Mouse (Mus musculus): Measurements from ENCODE around the gene Rgl3. TPM values are rescaled to one million over a fixed set of nuclear protein-coding genes. Genes with fewer than 3 reads are reported as not detected.

The Rgl3 gene
- polyA plus RNA-seq, 1 experiment = 11.2 TPM

DNA sequence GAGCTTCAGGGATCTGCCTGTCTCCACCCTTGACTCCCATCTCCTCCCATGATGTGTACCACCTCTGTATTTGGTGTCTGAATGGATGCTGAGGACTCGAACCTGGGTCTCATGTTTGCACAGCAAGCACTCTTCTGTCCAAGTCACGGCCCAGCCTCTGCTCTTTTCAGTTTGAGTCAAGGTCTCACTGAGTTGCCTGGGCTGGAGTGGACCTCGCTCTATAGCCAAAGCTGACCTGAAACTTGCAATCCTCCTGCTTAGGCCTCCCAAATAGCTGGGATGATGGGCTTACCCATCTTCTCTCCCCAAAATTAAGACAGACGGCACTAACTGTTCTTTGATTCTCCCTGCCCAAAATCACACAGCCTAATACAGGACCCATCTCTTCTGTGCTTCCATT is 66.2 kb downstream of the Rgl3 start:
- no peaks in the 10 kb centered on the region for H3K79me2 ChIP-seq (ENCODE audit: control insufficient read depth, insufficient read depth)
- peak overlapping the region; percentile 37 for H3K4me2 ChIP-seq (ENCODE audit: low read depth)
- H3K4me3 ChIP-seq = no peak overlapping the region
- no peaks in the 10 kb centered on the region for H3K36me3 ChIP-seq (ENCODE audit: control insufficient read depth, insufficient read depth)
- H3K27me3 ChIP-seq (ENCODE audit: control insufficient read depth, insufficient read depth, insufficient read length) = no peaks in the 10 kb centered on the region
- TF ChIP-seq TCF3 (IDR thresholded peaks at IDR 0.05; ENCODE audit: insufficient read length, low read depth) (no peak), USF1 (IDR thresholded peaks at IDR 0.05; ENCODE audit: low read depth) (no peak), POLR2A (IDR thresholded peaks at IDR 0.05; ENCODE audit: insufficient read length, low read depth) (no peak), TCF12 (IDR thresholded peaks at IDR 0.05; ENCODE audit: insufficient read depth, poor library complexity, severe bottlenecking) (no peak), E2F4 (IDR thresholded peaks at IDR 0.05; ENCODE audit: insufficient read depth) (no peak), MAX (IDR thresholded peaks at IDR 0.05; ENCODE audit: low read depth) (no peak), POLR2AphosphoS2 (IDR thresholded peaks at IDR 0.05; ENCODE audit: insufficient read length, low read depth) (no peak), REST (IDR thresholded peaks at IDR 0.05; ENCODE audit: insufficient read depth, insufficient read length) (no peak), MYOG (IDR thresholded peaks at IDR 0.05; ENCODE audit: control insufficient read depth in 1 of 3, insufficient read depth in 1 of 3, insufficient read length in 2 of 3, low read depth in 2 of 3) (no peak), SRF (IDR thresholded peaks at IDR 0.05; ENCODE audit: control insufficient read depth, insufficient read length, low read depth) (no peak), CEBPB (IDR thresholded peaks at IDR 0.05; ENCODE audit: insufficient read depth, poor library complexity, severe bottlenecking) (no peak), MYOD1 (IDR thresholded peaks at IDR 0.05; ENCODE audit: control insufficient read depth in 1 of 3, insufficient read length in 2 of 3, low read depth in 2 of 3) (no peak)
- H3ac ChIP-seq (ENCODE audit: control insufficient read depth, insufficient read length) = no peak overlapping the region

Other genes with a start within 250 kb of the Rgl3 start
- gene Spc24, start 229.1 kb downstream of the Rgl3 start, polyA plus RNA-seq (2012; fragmentation: generic; extraction: Trizol) = 31.0 TPM
- 49.4 TPM for gene Kank2, start 190.7 kb downstream of the Rgl3 start, polyA plus RNA-seq (2012; fragmentation: generic; extraction: Trizol)
- not detected for gene Angptl8, start 153.9 kb downstream of the Rgl3 start, polyA plus RNA-seq (2012; fragmentation: generic; extraction: Trizol)
- 20.3 TPM for gene Dock6, start 136.8 kb downstream of the Rgl3 start, polyA plus RNA-seq (2012; fragmentation: generic; extraction: Trizol)
- 24.1 TPM for gene Rab3d, start 71.3 kb downstream of the Rgl3 start, polyA plus RNA-seq (2012; fragmentation: generic; extraction: Trizol)
- 2.5 TPM for gene Ccdc159, start 62.0 kb downstream of the Rgl3 start, polyA plus RNA-seq (2012; fragmentation: generic; extraction: Trizol)
- gene Tmem205, start 61.9 kb downstream of the Rgl3 start, polyA plus RNA-seq (2012; fragmentation: generic; extraction: Trizol) = 55.1 TPM
- gene Plppr2, start 52.4 kb downstream of the Rgl3 start, polyA plus RNA-seq (2012; fragmentation: generic; extraction: Trizol) = 21.5 TPM
- gene Swsap1, start 33.7 kb downstream of the Rgl3 start, polyA plus RNA-seq (2012; fragmentation: generic; extraction: Trizol) = 8.9 TPM
- gene Epor, start 25.9 kb downstream of the Rgl3 start, polyA plus RNA-seq (2012; fragmentation: generic; extraction: Trizol) = 3.2 TPM
- gene Ccdc151, start 13.2 kb upstream of the Rgl3 start, polyA plus RNA-seq (2012; fragmentation: generic; extraction: Trizol) = 0.13 TPM
- 127 TPM for gene Prkcsh, start 13.4 kb upstream of the Rgl3 start, polyA plus RNA-seq (2012; fragmentation: generic; extraction: Trizol)
- gene Elavl3, start 62.6 kb upstream of the Rgl3 start, polyA plus RNA-seq (2012; fragmentation: generic; extraction: Trizol) = 0.06 TPM
- not detected for gene Gm49318, start 81.8 kb upstream of the Rgl3 start, polyA plus RNA-seq (2012; fragmentation: generic; extraction: Trizol)
- gene Zfp653, start 81.9 kb upstream of the Rgl3 start, polyA plus RNA-seq (2012; fragmentation: generic; extraction: Trizol) = 8.3 TPM
- gene Ecsit, start 96.0 kb upstream of the Rgl3 start, polyA plus RNA-seq (2012; fragmentation: generic; extraction: Trizol) = 37.0 TPM
- gene Cnn1, start 109.8 kb upstream of the Rgl3 start, polyA plus RNA-seq (2012; fragmentation: generic; extraction: Trizol) = 7.1 TPM
- gene Elof1, start 127.7 kb upstream of the Rgl3 start, polyA plus RNA-seq (2012; fragmentation: generic; extraction: Trizol) = 95.3 TPM
- gene Acp5, start 146.3 kb upstream of the Rgl3 start, polyA plus RNA-seq (2012; fragmentation: generic; extraction: Trizol) = 0.16 TPM
- gene Pigyl, start 167.4 kb upstream of the Rgl3 start, polyA plus RNA-seq (2012; fragmentation: generic; extraction: Trizol) = 48.5 TPM
- not detected for gene Zfp872, start 198.6 kb upstream of the Rgl3 start, polyA plus RNA-seq (2012; fragmentation: generic; extraction: Trizol)
- gene Zfp809, start 236.3 kb upstream of the Rgl3 start, polyA plus RNA-seq (2012; fragmentation: generic; extraction: Trizol) = 4.3 TPM

Data from myocyte (in vitro differentiated cells).